Mouse (Mus musculus) sigmoid colon, adult 10 weeks (tissue): ENCODE measurements around the gene Arf1. TPM values are rescaled to one million over a fixed set of nuclear protein-coding genes. Genes with fewer than 3 reads are reported as not detected.

Experiments used
- polyA plus RNA-seq: library from polyadenylated mRNA; stranded (reverse); fragments of 350-450 nt; fragmentation: Illumina TruSeq; extraction: RNeasy Lipid Tissue Mini Kit (QIAGEN cat#74804); gene quantifications from one replicate; pipeline ENCODE4 v1.2.3, GENCODE M21; 2014; ENCODE audit warnings: low read depth, low replicate concordance

Gene Arf1
- polyA plus RNA-seq = 274 TPM

GRCm38 (mm10) chr11:59228122-59228953, at the start of gene Arf1:
Gene Arf1 (minus strand): TSS chr11:59228270.

GRCm38 (mm10) chr11:59208153-59208831, 19.8 kb downstream of the Arf1 start, which contains the start of gene 2310033P09Rik:
Gene 2310033P09Rik (plus strand): TSS chr11:59208321.

GRCm38 (mm10) chr11:59202081-59202995, 25.7 kb downstream of the Arf1 start, which contains the start of gene Mrpl55:
Gene Mrpl55 (plus strand): TSS chr11:59202486.

GRCm38 (mm10) chr11:59192059-59192386, 36.0 kb downstream of the Arf1 start, which contains the start of gene Guk1:
Gene Guk1 (minus strand): TSS chr11:59192212.

GRCm38 (mm10) chr11:59182864-59183331, 45.2 kb downstream of the Arf1 start, which contains the start of gene Gjc2:
Gene Gjc2 (minus strand): TSS chr11:59183213.

GRCm38 (mm10) chr11:59163255-59164236, 64.5 kb downstream of the Arf1 start, which contains the start of gene Iba57:
Gene Iba57 (minus strand): TSS chr11:59163739.

Other genes starting within 250 kb of the Arf1 start
- not detected for gene Obscn, start 91.9 kb downstream of the Arf1 start, polyA plus RNA-seq
- 0.76 TPM for gene Iba57, start 64.5 kb downstream of the Arf1 start, polyA plus RNA-seq
- gene Gjc2, start 45.1 kb downstream of the Arf1 start, polyA plus RNA-seq = not detected
- 5.0 TPM for gene Guk1, start 36.1 kb downstream of the Arf1 start, polyA plus RNA-seq
- 11.4 TPM for gene Mrpl55, start 25.8 kb downstream of the Arf1 start, polyA plus RNA-seq
- 1.6 TPM for gene 2310033P09Rik, start 19.9 kb downstream of the Arf1 start, polyA plus RNA-seq
- gene Wnt3a, start 62.5 kb upstream of the Arf1 start, polyA plus RNA-seq = not detected
- 0.16 TPM for gene Wnt9a, start 78.7 kb upstream of the Arf1 start, polyA plus RNA-seq
- not detected for gene Prss38, start 147.4 kb upstream of the Arf1 start, polyA plus RNA-seq
- gene Jmjd4, start 221.8 kb upstream of the Arf1 start, polyA plus RNA-seq = 8.5 TPM
- 9.6 TPM for gene Snap47, start 222.9 kb upstream of the Arf1 start, polyA plus RNA-seq
- gene Zfp867, start 244.2 kb upstream of the Arf1 start, polyA plus RNA-seq = 8.6 TPM